Mouse (Mus musculus) Patski (cell line): ENCODE measurements around the gene Hes2. TPM values are rescaled to one million over a fixed set of nuclear protein-coding genes. Genes with fewer than 3 reads are reported as not detected.

Experiments used
- ATAC-seq: fragments of 100-300 bp; one replicate; pipeline ENCODE4 v1.8.0; 2021
- CTCF ChIA-PET: fragments of 350-600 bp; sonication (Branson Sonifier 250); formaldehyde crosslinking; loops from one replicate; lab custom pipeline; 2022; ENCODE audit warnings: inconsistent platforms; lab: Charles Lee
- POLR2A ChIA-PET: fragments of 350-600 bp; sonication (Branson Sonifier 250); formaldehyde crosslinking; loops from one replicate; lab custom pipeline; 2022; ENCODE audit warnings: antibody characterized with exemption, inconsistent platforms; lab: Charles Lee
- DNase-seq: peaks from one replicate; pipeline ENCODE4 v3.0.0-alpha.2; 2011; ENCODE audit warnings: low read depth, low spot score
- H3K27me3 ChIP-seq: fragments of 371-371 bp; one replicate; pipeline ENCODE4 v1.5.1; 2021
- CTCF ChIP-seq: fragments of 100-300 bp; IDR thresholded peaks from one replicate; pipeline ENCODE4 v1.5.1; 2021
- in situ Hi-C: fragments of 300-500 bp; cut with MboI; formaldehyde crosslinking; loops from 3 replicates; pipeline ENCODE4 v1.11.1; 2018; ENCODE audit warnings: low pct_unique_long_range_greater_than_20kb, mixed read lengths
- polyA plus RNA-seq: library from polyadenylated mRNA; unstranded; gene quantifications from one replicate; pipeline ENCODE4 v1.2.3, GENCODE M21; 2021

The Hes2 gene
- polyA plus RNA-seq, result not detected

DNA sequence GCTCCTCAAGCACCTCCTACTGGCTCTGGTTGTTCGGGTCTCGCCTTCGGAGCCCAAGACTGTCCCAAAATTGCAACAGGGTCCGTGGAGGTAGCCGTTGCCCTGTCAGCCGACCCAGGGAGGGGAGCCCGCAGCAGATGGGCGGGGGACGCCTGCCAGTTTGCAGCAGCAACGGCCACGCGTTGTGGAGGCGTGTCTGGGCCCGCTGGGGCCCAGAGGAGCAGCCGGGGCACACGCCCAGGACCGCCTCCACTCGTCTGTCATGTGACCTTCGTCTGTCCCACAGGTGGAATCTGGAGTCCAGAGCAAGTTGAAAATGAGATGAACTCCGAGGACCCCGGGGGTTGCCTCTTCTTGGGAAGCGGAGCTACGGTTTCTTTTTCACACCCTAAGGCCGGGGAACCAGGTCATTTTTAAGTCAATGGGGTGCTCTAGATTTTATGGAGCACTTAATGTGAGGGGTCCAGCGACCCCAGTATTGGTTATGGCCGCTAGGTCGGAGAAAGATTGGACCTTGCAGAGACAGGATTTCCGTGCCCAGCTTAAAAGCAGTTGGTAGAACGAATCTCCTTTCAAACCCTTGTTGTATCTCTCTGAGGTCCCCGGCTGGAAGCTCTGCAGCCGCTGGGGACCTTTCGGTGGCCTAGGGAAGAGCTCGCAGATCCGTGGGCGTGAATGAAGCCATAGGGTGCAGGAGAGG is at the start of gene Hes2:
Gene Hes2 (plus strand): TSS at position 283 of the 700 bp plus-strand sequence.
- POLR2A ChIA-PET, result no interaction called here
- DNase-seq (no peak), ATAC-seq (no peak)
- CTCF ChIA-PET, result interaction anchor here (0.9 kb wide), 1 partner anchor 28 kb away, joined by 3 read pairs; no protein-coding TSS in a partner anchor
- in situ Hi-C loops, result no loop called here
- peaks cover 25% of the 10 kb centered on the region for H3K27me3 ChIP-seq
- no peak for TF ChIP-seq CTCF

DNA sequence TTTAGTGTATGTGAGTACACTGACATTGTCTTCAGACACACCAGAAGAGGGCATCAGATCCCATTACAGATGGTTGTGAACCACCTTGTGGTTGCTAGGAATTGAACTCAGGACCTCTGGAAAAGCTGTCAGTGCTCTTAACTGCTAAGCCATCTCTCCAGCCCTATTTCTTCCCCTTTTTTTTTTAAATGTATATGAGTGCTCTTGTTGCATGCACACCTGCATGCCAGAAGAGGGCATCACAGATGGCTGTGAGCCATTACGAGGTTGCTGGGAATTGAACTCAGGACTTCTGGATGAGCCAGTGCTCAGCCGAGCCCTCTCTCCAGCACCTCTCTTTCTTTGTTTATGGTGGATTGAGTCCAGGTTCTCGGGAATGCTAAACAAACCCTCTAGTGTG is 49.2 kb upstream of the Hes2 start:
- POLR2A ChIA-PET, result interaction anchor here (0.7 kb wide), 1 partner anchor 890 kb away, joined by 4 read pairs; no protein-coding TSS in a partner anchor
- no peaks in the 10 kb centered on the region for H3K27me3 ChIP-seq
- in situ Hi-C loops, result no loop called here
- no peak for TF ChIP-seq CTCF
- DNase-seq (no peak), ATAC-seq (no peak)
- CTCF ChIA-PET, result no interaction called here

DNA sequence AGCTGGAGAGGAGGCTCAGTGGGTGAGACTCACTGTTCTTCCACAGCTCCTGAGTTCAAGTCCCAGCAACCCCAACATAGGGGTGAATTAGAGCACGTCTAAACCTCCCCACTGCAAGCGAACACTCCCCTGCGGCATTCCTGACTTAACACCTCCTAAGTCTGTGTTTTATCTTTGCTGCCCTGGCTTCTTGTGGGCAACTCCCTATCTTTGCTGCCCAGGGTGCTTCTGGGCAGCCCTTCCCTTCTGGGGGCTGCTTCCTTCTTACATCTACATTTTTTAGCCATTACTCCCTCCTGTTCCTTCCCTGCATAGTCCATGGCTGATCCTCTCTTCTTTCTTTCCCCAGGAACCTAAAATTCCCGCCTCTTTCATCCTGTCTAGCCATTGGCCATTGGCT is 48.0 kb upstream of the Hes2 start:
- no peak for ATAC-seq
- no peak for DNase-seq
- CTCF ChIA-PET, result interaction anchor here (1.2 kb wide), 1 partner anchor 48 kb away, joined by 3 read pairs; no protein-coding TSS in a partner anchor
- POLR2A ChIA-PET, result no interaction called here
- in situ Hi-C loops, result no loop called here
- no peak for TF ChIP-seq CTCF
- H3K27me3 ChIP-seq, result no peaks in the 10 kb centered on the region

DNA sequence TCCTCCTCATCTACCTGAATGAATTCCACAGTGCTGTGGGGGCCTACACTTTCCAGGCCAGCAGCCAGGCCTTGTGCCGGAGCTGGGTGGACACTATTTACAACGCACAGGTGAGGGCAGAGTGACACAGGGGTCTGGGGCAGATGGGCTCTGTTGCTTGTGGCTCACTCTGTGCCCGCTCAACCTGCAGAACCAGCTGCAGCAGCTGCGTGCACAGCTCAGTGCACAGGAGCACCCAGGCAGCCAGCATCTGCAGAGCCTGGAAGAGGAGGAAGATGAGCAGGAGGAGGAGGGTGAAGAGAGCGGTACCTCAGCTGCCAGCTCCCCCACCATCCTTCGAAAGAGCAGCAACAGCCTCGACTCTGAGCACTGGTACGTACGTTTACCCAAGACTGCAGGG is 46.3 kb upstream of the Hes2 start:
- ATAC-seq (no peak), DNase-seq (no peak)
- in situ Hi-C loops, result no loop called here
- TF ChIP-seq CTCF, result no peak
- no peaks in the 10 kb centered on the region for H3K27me3 ChIP-seq
- POLR2A ChIA-PET, result no interaction called here
- CTCF ChIA-PET, result interaction anchor here (1.1 to 1.3 kb wide), 2 partner anchors 9 to 28 kb away, joined by 3 read pairs; no protein-coding TSS in a partner anchor

DNA sequence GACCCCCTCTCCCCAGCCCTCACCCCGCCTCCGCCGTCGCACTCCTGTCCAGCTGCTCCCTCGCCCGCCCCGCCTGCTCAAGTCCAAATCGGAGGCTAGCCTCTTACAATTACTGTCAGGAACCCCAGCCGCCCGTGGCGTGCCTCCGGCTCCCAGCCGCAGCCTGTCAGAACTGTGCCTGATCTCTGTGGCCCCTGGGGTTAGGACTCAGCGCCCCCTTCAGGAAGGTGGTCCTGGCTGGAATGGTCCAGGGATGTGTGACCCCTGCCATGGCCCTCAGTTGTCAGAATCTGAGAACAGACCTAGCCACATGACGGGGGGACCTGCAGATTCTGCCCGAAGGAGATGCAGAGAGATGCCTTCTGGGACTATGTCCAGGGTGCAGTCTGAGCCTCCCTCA is 44.6 kb upstream of the Hes2 start:
- no peak for TF ChIP-seq CTCF
- in situ Hi-C loops, result no loop called here
- CTCF ChIA-PET, result no interaction called here
- DNase-seq (no peak), ATAC-seq (no peak)
- POLR2A ChIA-PET, result no interaction called here
- H3K27me3 ChIP-seq, result no peaks in the 10 kb centered on the region

DNA sequence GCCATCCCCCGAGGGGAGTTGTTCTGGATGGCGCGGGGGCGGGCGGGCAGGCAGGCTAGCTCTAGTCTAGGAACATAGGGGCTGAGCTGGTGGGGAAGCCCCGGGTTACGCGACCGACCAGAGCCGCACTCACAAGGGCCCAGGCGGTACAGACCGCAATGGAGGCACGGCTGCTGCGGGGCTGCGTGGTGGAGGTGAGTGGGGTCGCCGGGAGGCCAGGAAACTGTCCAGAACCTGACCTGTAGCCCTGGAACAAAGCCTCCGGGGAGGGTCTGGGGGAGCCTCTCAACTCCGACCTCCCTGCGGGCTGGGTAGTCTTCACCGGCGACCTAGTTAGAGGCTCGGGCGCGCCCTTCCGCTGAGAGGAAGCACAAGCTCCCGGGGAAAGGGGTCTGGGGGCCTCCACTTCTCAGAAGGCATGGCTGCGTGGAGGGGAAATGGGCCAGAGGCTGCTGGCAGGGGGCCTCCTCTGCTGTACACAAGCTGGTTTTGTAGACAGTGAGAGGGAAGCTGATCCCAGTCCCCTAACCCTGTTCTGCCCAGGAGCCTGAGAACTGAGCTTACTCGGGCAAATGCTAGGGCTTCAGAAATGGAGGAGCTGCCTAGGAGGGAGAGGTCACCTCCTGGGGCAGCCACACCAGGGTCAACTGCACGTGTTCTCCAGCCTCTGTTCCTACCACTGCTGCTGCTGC is 42.6 kb upstream of the Hes2 start, which contains the start of gene Tnfrsf25:
Gene Tnfrsf25 (plus strand): TSS at position 14 of the 692 bp plus-strand sequence.
- in situ Hi-C loops, result no loop called here
- CTCF ChIA-PET, result interaction anchor here (1.2 kb wide), 1 partner anchor 18 kb away, joined by 3 read pairs; no protein-coding TSS in a partner anchor
- POLR2A ChIA-PET, result no interaction called here
- ATAC-seq (no peak), DNase-seq (no peak)
- no peak for TF ChIP-seq CTCF
- H3K27me3 ChIP-seq, result no peaks in the 10 kb centered on the region

DNA sequence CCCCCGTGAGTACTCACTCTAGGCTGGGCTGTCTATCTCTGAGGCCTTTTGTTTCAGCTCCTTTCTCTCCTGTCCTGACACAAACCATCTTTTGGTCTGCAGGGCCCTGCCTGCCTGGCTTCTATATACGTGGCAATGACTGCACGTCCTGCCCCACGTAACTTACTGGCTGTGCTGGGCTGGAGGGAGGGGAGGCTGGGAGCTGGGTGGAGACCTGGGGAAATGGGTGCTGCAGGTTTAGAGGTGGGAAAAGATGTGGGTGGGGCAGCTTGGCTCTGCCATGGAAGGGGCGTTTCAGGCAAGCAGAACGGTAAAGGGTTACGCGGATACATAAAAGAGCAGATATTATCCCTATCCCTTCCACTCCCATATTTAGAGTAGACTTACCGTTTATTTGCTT is 41.1 kb upstream of the Hes2 start:
- no peak for DNase-seq
- no peak for TF ChIP-seq CTCF
- no peak for ATAC-seq
- no peaks in the 10 kb centered on the region for H3K27me3 ChIP-seq
- in situ Hi-C loops, result no loop called here
- CTCF ChIA-PET, result no interaction called here
- POLR2A ChIA-PET, result interaction anchor here (0.6 kb wide), 2 partner anchors 16 to 19 kb away, joined by 3 read pairs; no protein-coding TSS in a partner anchor

DNA sequence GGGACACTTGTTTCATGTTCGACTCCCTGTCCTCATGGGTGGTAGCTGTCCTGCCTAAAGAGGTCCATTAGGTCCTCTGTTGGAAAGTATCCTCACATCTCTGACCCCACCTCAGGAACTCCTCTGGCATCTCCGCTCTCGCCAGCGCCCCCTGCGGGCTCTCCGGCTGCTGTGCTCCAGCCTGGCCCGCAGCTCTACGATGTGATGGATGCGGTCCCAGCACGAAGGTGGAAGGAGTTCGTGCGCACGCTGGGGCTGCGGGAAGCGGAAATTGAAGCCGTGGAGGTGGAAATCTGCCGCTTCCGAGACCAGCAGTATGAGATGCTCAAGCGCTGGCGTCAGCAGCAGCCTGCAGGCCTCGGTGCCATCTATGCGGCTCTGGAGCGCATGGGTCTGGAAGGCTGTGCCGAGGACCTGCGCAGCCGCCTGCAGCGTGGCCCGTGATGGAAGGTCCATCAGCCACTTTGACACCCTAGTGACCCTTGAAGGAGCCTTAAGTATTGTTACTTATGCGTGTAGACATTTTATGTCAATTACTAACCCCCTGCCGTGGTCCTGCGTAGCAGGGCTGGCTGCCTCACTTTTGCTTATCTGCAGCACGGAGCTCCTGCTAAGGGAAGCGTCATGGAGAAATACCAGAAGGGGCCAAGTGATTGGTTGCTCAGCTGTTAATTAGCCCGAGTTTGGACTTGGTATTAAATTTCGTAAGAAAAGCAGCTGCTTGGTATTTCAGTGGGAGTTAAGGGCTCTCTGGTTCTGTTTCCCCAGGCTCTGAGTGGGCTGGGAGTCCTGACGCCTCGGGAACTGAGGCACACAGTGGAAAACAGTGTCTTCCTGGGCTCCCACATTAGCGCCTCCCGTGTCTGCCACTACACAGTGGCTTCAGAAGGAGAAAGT is 39.0 kb upstream of the Hes2 start:
- TF ChIP-seq CTCF, result no peak
- in situ Hi-C loops, result no loop called here
- no peaks in the 10 kb centered on the region for H3K27me3 ChIP-seq
- CTCF ChIA-PET, result interaction anchor here (1.2 to 2.5 kb wide), 2 partner anchors 15 to 17 kb away, joined by 3 to 7 read pairs; no protein-coding TSS in a partner anchor
- POLR2A ChIA-PET, result no interaction called here
- no peak for DNase-seq
- no peak for ATAC-seq

DNA sequence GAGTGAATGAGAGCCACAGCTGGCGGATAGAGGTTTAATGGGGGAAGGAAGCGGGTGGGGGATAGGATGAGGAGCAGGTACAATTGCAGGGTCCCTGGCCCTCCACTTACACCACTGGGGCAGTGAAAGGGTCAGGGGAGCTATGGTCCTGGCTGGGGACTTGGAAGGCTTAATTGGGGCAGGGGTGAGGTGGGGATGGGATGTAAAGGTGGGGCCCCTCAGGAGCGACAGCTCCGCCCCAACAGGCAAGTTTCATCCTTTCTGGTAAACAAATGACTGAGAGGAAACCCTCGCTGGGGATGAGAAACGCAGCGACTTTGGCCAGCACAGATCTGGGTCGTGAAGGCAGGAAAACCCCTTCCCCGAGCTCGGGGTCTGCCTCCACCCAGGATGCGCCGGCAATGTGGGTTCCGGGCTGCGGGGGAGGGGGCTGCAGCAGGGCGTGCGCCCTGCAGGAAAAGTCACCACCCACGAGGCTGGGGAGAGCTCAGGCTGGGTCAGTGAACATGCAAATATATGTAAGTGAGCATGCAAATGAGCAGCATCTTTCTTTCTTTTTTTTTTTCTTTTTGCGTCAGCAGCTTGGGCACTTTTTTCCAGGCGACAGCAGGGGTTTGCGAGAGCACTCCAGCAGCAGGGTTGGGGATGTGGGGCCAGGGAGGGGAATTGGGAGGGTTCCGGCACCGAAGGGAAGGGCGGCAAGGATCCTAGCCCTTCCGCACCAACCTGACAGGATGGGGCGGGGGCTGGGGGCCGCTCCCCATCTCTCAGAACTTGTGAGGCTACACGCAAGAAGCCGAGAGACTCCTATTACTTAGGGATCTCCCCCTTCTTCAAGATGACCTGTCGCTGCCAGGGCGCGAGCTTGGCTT is 38.1 kb upstream of the Hes2 start:
- no peaks in the 10 kb centered on the region for H3K27me3 ChIP-seq
- in situ Hi-C loops, result no loop called here
- no peak for DNase-seq
- ATAC-seq, result no peak
- ChIA-PET CTCF (interaction anchor here (1.2 to 2.5 kb wide), 2 partner anchors 14 to 16 kb away, joined by 3 to 7 read pairs; no protein-coding TSS in a partner anchor), POLR2A (no interaction called here)
- TF ChIP-seq CTCF, result no peak
